Mouse (Mus musculus) cerebellum, adult 2 months (tissue): ENCODE results near the gene Acvr2b.
A peak's percentile ranks its signal among the peaks of the same experiment; 100 is the strongest.

ENCODE experiments used
- CTCF ChIP-seq: fragments of 200-500 bp; IDR thresholded peaks from 2 replicates; pipeline ENCODE4 v1.5.1; 2011; ENCODE audit warnings: low read depth, mild to moderate bottlenecking, control low read depth, low read length, moderate library complexity, borderline replicate concordance; ENCODE audit not compliant: insufficient read depth
- POLR2A ChIP-seq: fragments of 200-500 bp; IDR thresholded peaks from 2 replicates; pipeline ENCODE4 v1.6.1; 2011; ENCODE audit warnings: low read length, control low read depth, borderline replicate concordance; ENCODE audit not compliant: insufficient read depth

DNA sequence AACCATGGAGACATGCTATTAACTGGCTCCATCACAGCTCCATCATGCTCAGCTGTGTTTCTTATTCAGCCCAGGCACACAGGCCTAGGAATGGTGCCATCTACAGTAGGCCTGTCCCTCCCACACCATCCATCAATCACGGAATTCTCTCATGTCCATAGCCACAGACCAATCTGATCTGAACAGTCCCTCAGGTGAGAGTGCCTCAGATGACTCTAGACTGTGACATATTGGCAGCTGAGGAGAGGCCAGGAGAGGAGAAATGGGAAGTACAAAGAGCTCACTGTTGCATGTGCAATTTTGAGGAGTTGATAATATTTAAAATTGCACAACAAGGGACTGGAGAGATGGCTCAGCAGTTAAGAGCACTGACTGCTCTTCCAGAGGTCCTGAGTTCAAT lies 7.1 kb upstream of the Acvr2b start:
- TF ChIP-seq CTCF: 0 out of 2 replicates have a peak, but pooled peaks have one; percentile 1
- no peak for TF ChIP-seq POLR2A
